Mouse (Mus musculus): Measurements from ENCODE around the gene Snx33.
"Not testable (repeated sequence)": the region's sequence is repeated elsewhere in the genome, so short reads cannot be mapped to it uniquely, and the experiment has no call there.

Snx33 gene

GRCm38 (mm10) chr9:56928041-56928811, at the start of gene Snx33:
Gene Snx33 (minus strand): TSS chr9:56928371.
- DNase-seq (ENCODE audit: low spot score) = peak; percentile 87

- DNase-seq (ENCODE audit: low spot score) = no peak
Measured at GRCm38 (mm10) chr9:56975199-56975598, 47.0 kb upstream of the Snx33 start.

DNA sequence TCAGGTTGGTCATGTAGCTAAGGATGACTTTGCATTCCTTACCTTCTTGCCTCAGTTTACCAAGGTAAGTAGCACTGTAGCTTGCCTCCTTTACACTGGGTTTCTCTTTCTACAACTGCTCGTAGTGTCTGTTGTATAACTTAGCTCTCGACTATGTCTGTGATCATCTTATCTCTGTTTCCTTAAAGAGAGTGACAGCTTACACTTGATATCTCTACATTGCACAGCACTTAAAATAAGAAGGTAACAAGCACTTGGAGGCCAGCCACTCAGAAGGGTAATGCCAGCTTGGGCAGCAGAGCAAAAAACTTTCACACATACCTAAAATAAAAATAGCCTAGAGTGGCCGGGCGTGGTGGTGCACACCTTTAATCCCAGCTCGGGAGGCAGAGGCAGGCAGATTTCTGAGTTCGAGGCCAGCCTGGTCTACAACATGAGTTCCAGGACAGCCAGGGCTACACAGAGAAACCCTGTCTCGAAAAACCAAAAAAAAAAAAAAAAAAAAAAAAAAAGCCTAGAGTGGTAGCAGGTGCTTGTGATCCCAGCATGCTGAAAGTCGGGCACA, 45.9 kb upstream of the Snx33 start:
- no peak for DNase-seq (ENCODE audit: low spot score)

DNA sequence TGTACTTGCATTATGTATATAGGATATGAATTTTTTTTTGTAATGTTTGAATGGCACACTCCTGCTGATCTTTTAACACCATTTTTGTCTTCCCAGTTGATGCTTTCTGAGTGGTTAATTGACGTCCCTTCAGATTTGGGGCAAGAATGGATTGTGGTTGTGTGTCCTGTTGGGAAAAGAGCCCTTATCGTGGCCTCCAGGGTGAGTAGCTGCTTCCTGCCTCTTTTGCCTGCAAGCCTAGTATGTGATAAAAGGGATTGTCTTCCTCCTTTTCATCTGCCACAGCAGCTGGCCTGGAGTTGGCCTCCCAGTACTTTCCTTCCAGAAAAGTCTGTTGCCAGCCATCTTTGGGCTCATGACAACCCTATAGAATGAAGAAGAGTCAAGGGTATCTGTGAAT, 42.0 kb upstream of the Snx33 start:
- no peak for DNase-seq (ENCODE audit: low spot score)

GRCm38 (mm10) chr9:56961591-56961990, 33.4 kb upstream of the Snx33 start:
- no peak for DNase-seq (ENCODE audit: low spot score)

- DNase-seq (ENCODE audit: low spot score) = no peak
Measured at GRCm38 (mm10) chr9:56958689-56959088, 30.5 kb upstream of the Snx33 start.

GRCm38 (mm10) chr9:56956966-56957675, 28.9 kb upstream of the Snx33 start:
- no peak for DNase-seq (ENCODE audit: low spot score)

DNA sequence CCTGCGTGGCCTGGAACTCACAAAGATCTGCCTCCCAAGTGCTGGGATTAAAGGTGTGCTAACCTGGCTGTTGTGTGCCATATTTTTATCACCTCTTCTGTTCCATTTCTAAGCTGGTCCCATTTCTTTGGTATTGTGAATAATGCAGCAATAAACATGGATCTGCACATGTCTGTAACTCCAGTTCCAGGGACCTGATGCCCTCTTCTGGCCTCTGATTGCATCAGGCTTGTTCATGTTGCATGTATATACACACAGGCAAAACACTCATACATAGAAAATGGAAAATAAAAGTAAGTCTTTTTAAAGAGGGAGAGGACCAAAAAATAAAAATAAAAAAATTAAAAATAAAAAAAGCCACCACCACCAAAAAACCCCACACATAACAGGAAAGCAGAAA, 25.4 kb upstream of the Snx33 start:
- DNase-seq (ENCODE audit: low spot score) = no peak

DNA sequence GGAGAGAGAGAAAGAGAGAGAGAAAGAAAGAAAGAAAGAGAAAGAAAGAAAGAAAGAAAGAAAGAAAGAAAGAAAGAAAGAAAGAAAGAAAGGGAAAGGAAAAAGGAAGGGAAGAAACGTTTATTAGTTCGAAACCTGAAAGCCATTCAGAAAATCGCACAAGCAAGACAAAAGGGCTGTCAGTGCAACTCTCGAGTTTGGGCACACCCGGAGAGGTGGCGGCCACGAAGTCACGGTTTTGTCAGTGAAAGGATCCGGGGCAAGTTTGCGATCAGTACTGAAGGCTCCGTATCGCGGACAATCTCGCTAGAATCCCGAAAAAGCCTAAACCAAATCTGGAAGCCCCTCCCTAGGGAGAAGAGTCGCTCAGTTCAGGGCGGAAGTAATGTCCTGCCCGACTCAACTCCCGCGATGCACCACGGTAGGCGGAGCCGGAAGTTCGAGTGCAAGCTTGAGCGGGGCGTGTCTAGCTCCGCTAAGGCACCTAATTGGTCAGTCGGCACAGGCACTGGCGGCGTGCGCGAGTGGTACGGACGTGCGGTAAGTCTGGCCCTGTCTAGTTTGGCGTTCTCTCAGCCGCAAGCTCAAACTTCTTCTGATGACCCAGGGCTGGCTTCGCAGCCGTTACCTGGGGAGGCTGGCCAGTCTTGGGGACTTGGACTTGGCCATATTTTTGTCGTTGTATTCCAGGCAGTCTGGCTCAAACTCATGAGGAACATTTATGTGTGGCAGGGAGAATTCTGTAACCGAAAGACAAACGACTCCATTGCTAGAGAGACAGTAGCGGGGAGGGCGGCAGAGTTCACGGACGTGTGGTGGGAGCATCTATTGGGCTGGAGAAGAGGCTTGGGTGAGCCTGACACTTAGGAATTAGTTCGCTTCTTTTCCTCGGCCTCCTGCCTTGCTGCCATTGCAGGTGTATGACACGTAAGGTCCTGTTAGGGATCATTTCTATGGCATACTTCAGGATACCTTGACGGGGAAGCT, 22.5 kb upstream of the Snx33 start, which contains the start of gene Snupn:
Snupn (plus strand) TSS at position 465 of the 987 bp plus-strand sequence.
- peak; percentile 73 for DNase-seq (ENCODE audit: low spot score)

- no peak for DNase-seq (ENCODE audit: low spot score)
Measured at GRCm38 (mm10) chr9:56949767-56950166, 21.6 kb upstream of the Snx33 start.

GRCm38 (mm10) chr9:56948699-56949098, 20.5 kb upstream of the Snx33 start:
- DNase-seq (ENCODE audit: low spot score) = not testable (repeated sequence)

DNA sequence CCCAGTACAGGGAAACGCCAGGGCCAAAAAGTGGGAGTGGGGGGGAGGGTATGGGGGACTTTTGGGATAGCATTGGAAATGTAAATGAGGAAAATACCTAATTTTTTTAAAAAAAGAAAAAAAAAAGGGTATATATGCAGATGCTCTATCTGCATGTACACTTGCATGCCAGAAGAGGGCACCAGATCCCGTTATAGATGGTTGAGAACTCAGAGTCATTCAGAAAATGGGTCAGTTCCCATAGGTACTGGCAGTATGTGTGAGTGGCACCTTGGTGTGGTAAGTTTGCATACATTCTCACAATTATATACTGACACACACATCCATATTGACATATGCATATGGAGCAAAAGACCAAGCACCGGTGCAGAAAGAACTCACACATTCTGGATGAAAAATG, 19.3 kb upstream of the Snx33 start:
- DNase-seq (ENCODE audit: low spot score) = not testable (repeated sequence)

GRCm38 (mm10) chr9:56938374-56938773, 10.2 kb upstream of the Snx33 start:
- no peak for DNase-seq (ENCODE audit: low spot score)

DNA sequence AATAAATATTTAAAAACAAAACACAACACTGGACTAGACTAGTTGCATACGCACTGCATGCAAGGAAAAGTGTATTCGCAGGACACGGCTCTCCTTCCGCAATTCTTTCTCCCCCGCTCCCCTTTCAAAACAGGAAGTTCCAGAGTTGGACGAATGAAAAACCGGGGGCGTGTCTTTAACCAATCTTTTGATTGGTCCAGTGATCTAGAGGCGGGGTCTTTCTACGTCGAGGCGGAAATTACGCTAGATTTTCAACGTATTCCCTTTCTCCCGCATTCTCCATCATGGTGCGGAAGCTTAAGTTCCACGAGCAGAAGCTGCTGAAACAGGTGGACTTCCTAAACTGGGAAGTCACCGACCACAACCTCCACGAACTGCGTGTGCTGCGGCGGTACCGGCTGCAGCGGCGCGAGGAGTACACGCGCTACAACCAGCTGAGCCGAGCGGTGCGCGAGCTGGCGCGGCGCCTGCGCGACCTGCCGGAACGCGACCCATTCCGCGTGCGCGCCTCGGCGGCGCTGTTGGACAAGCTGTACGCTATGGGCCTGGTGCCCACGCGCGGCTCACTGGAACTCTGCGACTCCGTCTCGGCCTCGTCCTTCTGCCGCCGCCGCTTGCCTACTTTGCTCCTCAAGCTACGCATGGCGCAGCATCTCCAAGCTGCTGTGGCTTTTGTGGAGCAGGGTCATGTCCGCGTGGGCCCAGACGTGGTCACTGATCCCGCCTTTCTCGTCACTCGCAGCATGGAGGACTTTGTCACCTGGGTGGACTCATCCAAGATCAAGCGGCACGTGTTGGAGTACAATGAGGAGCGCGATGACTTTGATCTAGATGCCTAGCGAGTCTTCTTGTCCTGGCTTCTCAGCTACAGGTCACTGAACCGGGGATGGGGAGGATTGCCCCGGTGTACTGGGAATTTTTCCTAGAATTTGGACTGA, 9.3 kb upstream of the Snx33 start, which contains the start of gene Imp3:
Imp3 (plus strand) TSS at position 253 of the 938 bp plus-strand sequence.
- DNase-seq (ENCODE audit: low spot score) = peak; percentile 32

DNA sequence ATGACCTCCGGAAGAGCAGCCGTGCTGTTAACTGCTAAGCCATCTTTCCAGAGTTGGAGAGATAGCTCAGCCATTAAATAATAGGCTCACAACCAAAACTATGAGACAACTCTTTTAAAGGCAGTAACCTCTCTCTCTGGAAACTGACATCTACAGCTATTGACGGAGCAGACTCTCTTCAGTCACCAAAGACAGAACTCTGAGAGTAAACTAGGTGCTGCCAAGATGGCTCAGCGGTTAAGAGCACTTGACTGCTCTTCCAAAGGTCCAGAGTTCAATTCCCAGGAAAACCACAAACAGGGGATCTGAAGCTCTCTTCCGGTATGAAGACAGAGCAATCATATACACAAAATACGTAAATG, 8.7 kb upstream of the Snx33 start:
- no peak for DNase-seq (ENCODE audit: low spot score)

- DNase-seq (ENCODE audit: low spot score) = no peak
Measured at GRCm38 (mm10) chr9:56930556-56930955, 2.4 kb upstream of the Snx33 start.

GRCm38 (mm10) chr9:56929496-56929895, 1.3 kb upstream of the Snx33 start:
- DNase-seq (ENCODE audit: low spot score) = no peak

GRCm38 (mm10) chr9:56927191-56928012, 769 bp downstream of the Snx33 start:
- DNase-seq (ENCODE audit: low spot score) = no peak

- DNase-seq (ENCODE audit: low spot score) = no peak
Measured at GRCm38 (mm10) chr9:56926387-56926786, 1.8 kb downstream of the Snx33 start.

GRCm38 (mm10) chr9:56926025-56926360, 2.2 kb downstream of the Snx33 start:
- DNase-seq (ENCODE audit: low spot score) = no peak

Data from urinary bladder, postnatal 10 days (tissue).